Mouse (Mus musculus): ENCODE results near the gene Pcnx.

DNA sequence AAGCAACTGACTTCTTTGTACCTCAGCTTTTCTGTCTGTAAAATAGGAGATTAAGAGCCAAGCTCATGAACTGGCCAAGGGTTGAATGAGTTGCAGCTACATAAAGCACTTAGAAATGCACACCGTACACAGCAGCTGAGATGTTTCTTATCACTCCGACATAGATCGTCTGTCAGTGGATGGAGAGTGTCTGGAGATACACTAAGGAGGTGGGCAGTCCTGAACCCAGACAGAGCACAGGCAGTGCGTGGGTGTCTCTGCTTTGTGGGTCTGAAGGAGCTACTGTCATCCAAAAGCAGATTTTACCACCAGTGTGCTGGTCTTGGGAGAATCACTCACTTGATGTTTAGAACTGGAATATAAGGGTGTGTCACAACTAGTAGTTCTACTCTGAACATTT lies 26.2 kb downstream of the Pcnx start:
- no peak for TF ChIP-seq CTCF (IDR thresholded peaks at IDR 0.05; ENCODE audit: insufficient read depth, low read depth, low read length)
- TF ChIP-seq POLR2A (IDR thresholded peaks at IDR 0.05; ENCODE audit: insufficient read depth, low read depth, low read length) = no peak
